Mouse (Mus musculus) cerebellum, adult 2 months (tissue): ENCODE measurements at regions not wholly inside any gene's neighbourhood (a gene's known extent, or its start where the extent isn't known, plus 50 kb on each side); places are given as distances from the start of the nearest gene placed in this dataset.
"Not testable (repeated sequence)": the region's sequence is repeated elsewhere in the genome, so short reads cannot be mapped to it uniquely, and the experiment has no call there.

Source experiments
- DNase-seq, 2 experiments: peaks; one replicate each; pipeline ENCODE4 v3.0.0; 2021
- H3K27ac ChIP-seq: fragments of 200-500 bp; 2 replicates; pipeline ENCODE4 v1.5.1; 2012; ENCODE audit warnings: low read length, control low read depth, inconsistent platforms; ENCODE audit not compliant: insufficient read depth
- H3K27me3 ChIP-seq: fragments of 200-500 bp; 2 replicates; pipeline ENCODE4 v1.6.1; 2012; ENCODE audit warnings: inconsistent platforms, mild to moderate bottlenecking, low read length, moderate library complexity; ENCODE audit not compliant: control insufficient read depth, insufficient read depth
- H3K4me1 ChIP-seq: fragments of 200-500 bp; 2 replicates; pipeline ENCODE4 v1.6.1; 2011; ENCODE audit warnings: low read length; ENCODE audit not compliant: control insufficient read depth, insufficient read depth
- H3K4me3 ChIP-seq: fragments of 200-500 bp; replicated peaks from 2 replicates; pipeline ENCODE3; 2011; ENCODE audit warnings: mild to moderate bottlenecking, low read depth, low read length, control low read depth; ENCODE audit not compliant: insufficient read depth
- WGBS: fragments of 180-500 bp; shearing (Covaris S2); methylation state at CpG from one replicate; pipeline ENCODE4 v1.1.7; 2018; 5-methylcytosine and 5-hydroxymethylcytosine counted together

- H3K4me3 ChIP-seq, H3K27ac ChIP-seq, H3K27me3 ChIP-seq, H3K4me1 ChIP-seq: not testable (repeated sequence)
- 5% methylated on average over 31 of the region's 39 CpGs for WGBS
- DNase-seq, result peak; percentile 10 to 20
These were observed 375.5 kb upstream of the Asap2 start for GRCm38 (mm10) chr12:20614766-20615165.
